ENCODE assay signal across 8 mouse cellular contexts in the genomic region with DNA sequence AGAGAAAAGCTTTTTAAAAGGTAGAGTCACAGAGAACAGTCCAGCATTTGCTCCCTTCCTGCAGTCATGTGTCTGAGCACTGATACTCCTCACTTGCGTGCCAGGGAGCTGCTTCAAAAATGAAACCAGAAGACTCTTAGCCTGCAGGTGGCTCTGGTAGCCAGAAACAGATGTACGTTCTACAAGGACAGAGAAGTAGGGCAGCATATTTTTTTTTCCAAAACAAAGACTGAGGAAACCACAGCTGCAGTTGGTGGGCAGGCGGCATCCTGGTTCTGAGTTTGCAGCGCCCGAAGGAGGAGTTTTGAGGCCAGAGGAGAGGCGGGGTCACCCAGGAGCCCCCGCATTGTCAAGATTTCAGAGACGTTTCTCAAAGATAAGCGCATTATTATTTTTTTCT. TPM values are rescaled to one million over a fixed set of nuclear protein-coding genes. Genes with fewer than 3 reads are reported as not detected.
DNase-seq lines count a peak whose midpoint lies in the region; ATAC-seq and TF ChIP-seq lines count a peak whose summit lies in the region.

No protein-coding gene starts in this region.

- H3K4me1 ChIP-seq in embryonic fibroblast, embryonic 13.5 days (ENCODE audit: control insufficient read depth, insufficient read depth, low read length), result no peaks in the 10 kb centered on the region
- peaks cover 12% of the 10 kb centered on the region for H3K4me1 ChIP-seq in limb, embryonic 11.5 days (ENCODE audit: control insufficient read depth, insufficient read depth, low read length)
- H3K4me1 ChIP-seq in midbrain, embryonic 13.5 days (replicated peaks), result peaks cover 9% of the 10 kb centered on the region

- H3K4me2 ChIP-seq in limb, embryonic 11.5 days (ENCODE audit: low read depth, severe bottlenecking), result no peak overlapping the region
- H3K4me2 ChIP-seq in midbrain, embryonic 13.5 days (replicated peaks), result no peak overlapping the region

- H3K27ac ChIP-seq in embryonic fibroblast, embryonic 13.5 days (ENCODE audit: insufficient read depth, low read length), result no peak overlapping the region
- H3K27ac ChIP-seq in limb, embryonic 11.5 days (replicated peaks; ENCODE audit: low read depth, low read length), result no peak overlapping the region
- H3K27ac ChIP-seq in midbrain, embryonic 13.5 days, result no peak overlapping the region

- TF ChIP-seq POLR2A in embryonic fibroblast, embryonic 13.5 days (IDR thresholded peaks at IDR 0.05; ENCODE audit: low read depth, low read length), result no peak

- H3K4me3 ChIP-seq in embryonic fibroblast, embryonic 13.5 days (ENCODE audit: insufficient read depth, low read length), result peak overlapping the region; percentile 1; the same call in 1 of the 2 replicates
- H3K4me3 ChIP-seq in limb, embryonic 11.5 days (ENCODE audit: low read depth, low read length), result no peak overlapping the region
- H3K4me3 ChIP-seq in midbrain, embryonic 13.5 days (replicated peaks), result no peak overlapping the region

- no peaks in the 10 kb centered on the region for H3K9me3 ChIP-seq in limb, embryonic 11.5 days (ENCODE audit: control insufficient read depth, low read length)
- H3K9me3 ChIP-seq in midbrain, embryonic 13.5 days, result no peaks in the 10 kb centered on the region

- peak; percentile 47 for DNase-seq in 3T3-L1 (ENCODE audit: low read depth, low spot score)
- peak; percentile 53 for DNase-seq in limb, embryonic 11.5 days (ENCODE audit: low spot score)
- peak; percentile 88 for DNase-seq in thymus, postnatal 25 days

- peak; percentile 85 for ATAC-seq in CD4-positive, CD25-positive, alpha-beta regulatory T cell, adult 4 months
- ATAC-seq in hematopoietic stem cell, adult 5-6 weeks (replicated peaks in 1 of 2; ENCODE audit: insufficient read depth in 1 of 2, low FRiP score in 2 of 2, low TSS enrichment in 1 of 2, low read depth in 1 of 2, poor library complexity in 2 of 2, severe bottlenecking in 2 of 2), result peak; percentile 95
- ATAC-seq in limb, embryonic 11.5 days (ENCODE audit: insufficient number of reproducible peaks, low FRiP score, low TSS enrichment, low read depth), result no peak
- ATAC-seq in megakaryocyte-erythroid progenitor cell, adult 5-6 weeks (replicated peaks; ENCODE audit: low FRiP score, low TSS enrichment, poor library complexity, severe bottlenecking), result peak; percentile 58; the same call in 1 of the 2 replicates
- ATAC-seq in midbrain, embryonic 13.5 days, result no peak

- TF ChIP-seq CTCF in embryonic fibroblast, embryonic 13.5 days (IDR thresholded peaks at IDR 0.05; ENCODE audit: borderline replicate concordance, insufficient read depth, low read length), result no peak

- no peaks in the 10 kb centered on the region for H3K36me3 ChIP-seq in limb, embryonic 11.5 days (ENCODE audit: control insufficient read depth, insufficient read depth, low read length)
- H3K36me3 ChIP-seq in midbrain, embryonic 13.5 days, result no peaks in the 10 kb centered on the region

- H3K27me3 ChIP-seq in limb, embryonic 11.5 days (ENCODE audit: control insufficient read depth, insufficient read depth, low read length), result no peaks in the 10 kb centered on the region
- no peaks in the 10 kb centered on the region for H3K27me3 ChIP-seq in midbrain, embryonic 13.5 days

- no peak overlapping the region for H3K9ac ChIP-seq in limb, embryonic 11.5 days (ENCODE audit: low read length)
- no peak overlapping the region for H3K9ac ChIP-seq in midbrain, embryonic 13.5 days (replicated peaks)

- WGBS in limb, embryonic 11.5 days, result 43% methylated on average over 9 of the region's 9 CpGs
- 65% methylated on average over 9 of the region's 9 CpGs for WGBS in midbrain, embryonic 13.5 days

RNA-seq across cellular contexts. Expression of gene Rcbtb2, which starts 5.9 kb away (rescaled TPM):
- 10 to 100 TPM; 55.6 to 61.4 TPM for polyA plus RNA-seq in CD4-positive, CD25-positive, alpha-beta regulatory T cell, adult 4 months (2017; shearing (Covaris generic))
- 70.3 and 81.6 TPM in 2 replicates for polyA plus RNA-seq in embryonic fibroblast, embryonic 13.5 days (2011; ENCODE audit: insufficient read length, low read depth, missing spikeins)
- 52.1 and 64.2 TPM in 2 replicates for total RNA-seq in hematopoietic stem cell, adult 5-6 weeks (2017)
- polyA plus RNA-seq in limb, embryonic 11.5 days (2014; fragmentation: Nextera tagmentation; extraction: Ambion mirVana), result 205 and 216 TPM in 2 replicates
- total RNA-seq in megakaryocyte-erythroid progenitor cell, adult 5-6 weeks (2014; fragmentation: Nextera tagmentation), result 16.7 and 26.2 TPM in 2 replicates
- 20.5 and 33.5 TPM in 2 replicates for total RNA-seq in megakaryocyte-erythroid progenitor cell, adult 5-6 weeks (2017)
- polyA plus RNA-seq in midbrain, embryonic 13.5 days (2015; fragmentation: Nextera tagmentation; extraction: Ambion mirVana), result 103 and 104 TPM in 2 replicates

Comparison
In these comparisons a context has a peak if more than half of its experiments do, and no peak if none do; other contexts are left out.
1. ATAC-seq: peak in CD4-positive, CD25-positive, alpha-beta regulatory T cell, adult 4 months (single experiment), hematopoietic stem cell, adult 5-6 weeks (2 of 2) and megakaryocyte-erythroid progenitor cell, adult 5-6 weeks (single experiment); none in limb, embryonic 11.5 days (single experiment) and midbrain, embryonic 13.5 days (single experiment).
2. Peak in every context shown above with its lines, with median percentiles within 50 percentile points of each other: DNase-seq.